Mouse (Mus musculus) adipocyte (in vitro differentiated cells): ENCODE measurements around the gene Slc10a1.

Experiments used
- DNase-seq: peaks from one replicate; pipeline ENCODE4 v3.0.0-alpha.2; 2016; ENCODE audit warnings: low spot score

Slc10a1 gene

DNA sequence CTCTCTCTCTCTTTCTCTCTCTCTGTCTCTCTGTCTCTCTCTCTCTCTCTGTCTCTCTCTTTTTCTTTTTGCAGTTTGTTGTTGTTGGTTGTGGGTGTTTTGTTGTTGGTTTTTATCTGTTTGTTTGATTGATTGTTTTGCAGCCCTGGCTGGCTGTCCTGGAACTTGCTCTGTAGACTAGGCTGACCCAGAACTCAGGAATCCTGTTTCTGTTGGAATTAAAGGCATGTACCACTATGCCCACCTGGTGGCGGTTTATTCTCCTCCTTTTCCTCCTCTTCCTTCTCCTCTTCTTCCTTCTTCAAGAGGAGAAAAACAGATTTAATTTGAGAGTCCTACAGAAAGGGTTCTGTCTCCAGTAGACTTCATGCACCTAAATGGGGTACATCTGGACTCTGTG lies 41.0 kb downstream of the Slc10a1 start:
- no peak for DNase-seq

DNA sequence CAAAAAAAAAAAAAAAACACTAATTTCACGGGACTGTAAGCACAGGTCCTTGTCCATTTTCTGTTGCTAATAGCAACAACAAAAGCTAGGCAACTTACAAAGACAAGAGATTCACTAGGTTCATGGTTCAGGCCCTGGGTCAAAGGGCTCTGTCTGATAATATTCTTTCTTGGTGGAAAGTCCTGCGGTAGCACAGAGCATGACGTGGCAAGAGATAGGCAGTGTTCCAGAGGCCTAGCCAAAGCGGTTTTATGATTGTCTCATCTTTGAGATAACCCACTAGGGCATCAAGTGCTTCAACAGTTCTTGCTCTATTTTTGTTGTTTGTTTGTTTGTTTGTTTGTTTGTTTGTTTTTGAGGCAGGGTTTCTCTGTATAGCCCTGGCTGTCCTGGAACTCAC lies 42.0 kb downstream of the Slc10a1 start:
- no peak for DNase-seq

- peak; percentile 49 for DNase-seq
Measured at GRCm38 (mm10) chr12:80925919-80926318, 42.6 kb downstream of the Slc10a1 start.

DNA sequence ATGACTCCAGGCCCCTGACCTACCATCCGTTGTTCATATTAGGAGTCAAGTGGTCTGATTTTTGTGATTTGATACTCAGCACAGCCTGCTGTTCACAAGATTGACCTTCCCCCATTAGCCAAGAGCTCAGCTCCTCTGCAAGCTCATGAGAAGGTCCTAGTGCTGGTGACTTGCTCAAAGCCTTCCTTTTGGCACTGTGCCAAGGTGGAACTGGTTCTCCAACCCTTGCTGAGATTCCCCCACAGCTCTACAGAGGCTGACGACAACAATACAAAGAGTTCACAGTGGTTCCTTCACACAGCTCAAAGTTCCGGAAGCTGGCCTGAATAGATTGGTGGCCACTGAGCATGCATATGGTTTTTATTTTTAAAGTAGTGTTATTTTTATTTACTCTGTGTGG lies 44.3 kb downstream of the Slc10a1 start:
- no peak for DNase-seq

DNA sequence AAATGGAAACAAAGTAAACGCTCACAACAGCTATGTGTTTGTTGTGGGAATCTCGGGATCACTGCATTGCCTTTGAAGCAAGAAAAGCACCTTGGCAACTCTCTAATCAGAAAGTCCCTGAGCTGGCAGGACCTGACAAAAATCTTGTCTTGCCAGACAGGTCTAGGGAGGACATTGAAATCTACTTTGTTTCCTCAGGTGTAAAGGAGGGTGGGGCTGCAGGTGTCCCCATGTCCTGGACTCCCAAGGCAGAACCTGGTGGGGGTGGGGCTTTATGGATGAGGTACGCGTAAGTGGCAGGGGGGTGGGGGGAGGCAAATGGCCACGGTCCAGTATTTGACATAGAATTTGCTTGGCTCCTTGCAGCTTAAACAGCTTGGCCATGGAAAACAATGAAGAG lies 44.9 kb downstream of the Slc10a1 start:
- no peak for DNase-seq

GRCm38 (mm10) chr12:80922869-80923268 lies 45.6 kb downstream of the Slc10a1 start:
- no peak for DNase-seq

DNA sequence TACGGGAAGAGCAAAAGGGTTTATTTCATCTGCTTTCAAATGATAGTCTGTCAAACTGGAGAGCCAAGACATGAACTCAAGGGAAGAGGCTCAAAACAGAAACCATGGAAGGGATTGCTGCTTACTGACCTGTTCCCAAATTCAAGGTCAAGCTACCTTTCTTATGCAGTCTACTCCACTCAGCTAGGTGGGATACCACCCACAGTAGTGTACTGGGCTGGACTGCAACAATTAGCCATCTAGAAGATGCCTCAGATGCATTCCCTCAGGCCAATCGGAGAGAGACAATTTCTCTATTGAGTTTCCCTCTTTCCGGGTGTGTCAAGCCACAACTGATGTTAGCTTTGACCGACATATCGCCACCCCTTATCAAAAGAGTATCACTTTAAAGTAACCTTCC lies 47.2 kb downstream of the Slc10a1 start:
- DNase-seq = no peak

DNA sequence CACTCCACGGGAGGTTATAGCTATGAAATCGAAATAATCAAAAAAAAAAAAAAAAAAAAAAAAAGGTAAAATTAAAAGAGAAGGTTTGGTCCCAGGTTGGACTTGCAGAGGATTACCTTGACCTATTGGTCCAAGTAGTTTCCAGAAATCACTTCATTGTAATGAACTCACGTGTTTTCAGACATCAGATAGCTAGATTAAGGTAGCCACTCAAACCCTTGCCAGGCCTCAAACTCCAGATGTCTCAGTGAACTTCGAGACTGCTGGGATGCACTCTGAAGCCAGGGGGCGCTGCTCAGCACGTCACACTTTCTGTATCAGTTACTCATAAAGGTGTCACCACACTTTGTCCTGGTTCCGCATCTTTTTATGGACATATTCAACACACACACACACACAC lies 50.7 kb downstream of the Slc10a1 start:
- DNase-seq = no peak

DNA sequence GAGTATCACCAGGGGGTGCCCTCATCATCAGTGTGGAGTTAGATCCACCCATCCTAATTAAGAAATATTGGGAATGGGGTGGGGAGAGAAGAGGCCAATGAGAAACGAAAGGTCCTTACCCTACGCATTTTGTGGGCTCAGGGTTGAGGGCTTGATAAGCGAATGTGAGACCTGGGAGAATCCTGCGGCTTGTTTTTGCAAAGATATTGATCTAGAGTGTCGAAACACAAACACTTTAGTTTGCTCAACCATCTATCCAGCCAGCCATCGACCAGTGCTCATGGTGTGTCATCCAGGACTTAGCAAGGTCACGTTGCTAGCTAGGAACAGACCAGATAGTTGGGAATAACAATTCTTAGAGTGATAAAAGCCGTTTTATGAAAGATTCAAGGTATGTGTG lies 58.9 kb downstream of the Slc10a1 start:
- no peak for DNase-seq
